Mouse (Mus musculus) MEL (cell line): ENCODE data around the gene Ggt5. TPM values are rescaled to one million over a fixed set of nuclear protein-coding genes. Genes with fewer than 3 reads are reported as not detected.

ENCODE experiments used
- DNase-seq: peaks from one replicate; pipeline ENCODE4 v3.0.0; 2011; ENCODE audit warnings: low read depth, low spot score
- H3K27ac ChIP-seq: 2 replicates; pipeline ENCODE4 v1.5.1; 2012; ENCODE audit warnings: low read depth, mild to moderate bottlenecking, control low read depth, low read length, moderate library complexity; ENCODE audit not compliant: control insufficient read depth
- H3K27me3 ChIP-seq, 2 experiments: fragments of 150-350 bp in 1 of 2; sonication (generic) in 1 of 2; 2 replicates each; pipeline ENCODE4 v1.6.1; 2012; ENCODE audit warnings: low read length in 2 of 2, mild to moderate bottlenecking in 2 of 2, improper control_type of control experiment in 1 of 2, moderate library complexity in 1 of 2; ENCODE audit not compliant: insufficient read depth in 2 of 2, control insufficient read depth in 1 of 2
- H3K36me3 ChIP-seq, 2 experiments: 2 replicates each; pipeline ENCODE4 v1.6.1; 2012 to 2014; ENCODE audit warnings: low read length in 2 of 2, improper control_type of control experiment in 1 of 2, inconsistent platforms in 1 of 2, mild to moderate bottlenecking in 1 of 2; ENCODE audit not compliant: insufficient read depth in 2 of 2, control insufficient read depth in 1 of 2
- H3K4me1 ChIP-seq, 2 experiments: fragments of 150-350 bp in 1 of 2; sonication (generic) in 1 of 2; 2 replicates each; pipeline ENCODE4 v1.6.1; 2012; ENCODE audit warnings: low read length in 2 of 2, improper control_type of control experiment in 1 of 2, mild to moderate bottlenecking in 1 of 2; ENCODE audit not compliant: insufficient read depth in 2 of 2, control insufficient read depth in 1 of 2
- H3K4me3 ChIP-seq, 2 experiments: fragments of 150-350 bp in 1 of 2; sonication (generic) in 1 of 2; 2 replicates each; pipeline ENCODE4 v1.5.1; 2012; ENCODE audit warnings: low read depth in 2 of 2, low read length in 2 of 2, mild to moderate bottlenecking in 2 of 2, moderate library complexity in 2 of 2, control low read depth in 1 of 2, improper control_type of control experiment in 1 of 2; ENCODE audit not compliant: control insufficient read depth in 1 of 2, insufficient read depth in 1 of 2
- H3K79me2 ChIP-seq: 2 replicates; pipeline ENCODE4 v1.6.1; 2012; ENCODE audit warnings: mild to moderate bottlenecking, low read length, moderate library complexity; ENCODE audit not compliant: control insufficient read depth, poor library complexity, insufficient read depth
- H3K9ac ChIP-seq: 2 replicates; pipeline ENCODE4 v1.6.1; 2012; ENCODE audit warnings: low read depth, mild to moderate bottlenecking, control low read depth, low read length, moderate library complexity; ENCODE audit not compliant: control insufficient read depth, poor library complexity, severe bottlenecking
- H3K9me3 ChIP-seq: fragments of 150-350 bp; sonication (generic); replicated peaks from 2 replicates; pipeline ENCODE4 v1.6.1; 2012; ENCODE audit warnings: mild to moderate bottlenecking, low read length, improper control_type of control experiment, moderate library complexity; ENCODE audit not compliant: insufficient read depth
- BHLHE40 ChIP-seq: IDR thresholded peaks from 2 replicates; pipeline ENCODE4 v1.6.1; 2012; ENCODE audit warnings: low read depth, mild to moderate bottlenecking, inconsistent platforms, low read length, improper control_type of control experiment, borderline replicate concordance
- CHD2 ChIP-seq: IDR thresholded peaks from 2 replicates; pipeline ENCODE4 v1.6.1; 2011; ENCODE audit warnings: low read length, improper control_type of control experiment
- E2F4 ChIP-seq: IDR thresholded peaks from 2 replicates; pipeline ENCODE4 v1.6.1; 2011; ENCODE audit warnings: low read depth, low read length, improper control_type of control experiment, borderline replicate concordance
- ETS1 ChIP-seq: IDR thresholded peaks from 2 replicates; pipeline ENCODE4 v1.6.1; 2012; ENCODE audit warnings: low read depth, mild to moderate bottlenecking, inconsistent platforms, low read length, improper control_type of control experiment, moderate library complexity
- GABPA ChIP-seq: IDR thresholded peaks from 2 replicates; pipeline ENCODE4 v1.6.1; 2012; ENCODE audit warnings: low read depth, mild to moderate bottlenecking, inconsistent platforms, low read length, improper control_type of control experiment, moderate library complexity
- GATA1 ChIP-seq: IDR thresholded peaks from 2 replicates; pipeline ENCODE4 v1.6.1; 2011; ENCODE audit warnings: low read depth, low read length, improper control_type of control experiment
- HCFC1 ChIP-seq: IDR thresholded peaks from 2 replicates; pipeline ENCODE4 v1.6.1; 2012; ENCODE audit warnings: low read depth, mild to moderate bottlenecking, inconsistent platforms, low read length, improper control_type of control experiment, moderate library complexity
- JUND ChIP-seq: IDR thresholded peaks from 2 replicates; pipeline ENCODE4 v1.6.1; 2011; ENCODE audit warnings: low read depth, mild to moderate bottlenecking, improper control_type of control experiment, low read length
- KAT2A ChIP-seq: conservative IDR thresholded peaks from 2 replicates; pipeline ENCODE4 v1.6.1; 2012; ENCODE audit warnings: low read depth, low read length, improper control_type of control experiment, inconsistent platforms
- MAX ChIP-seq: IDR thresholded peaks from 2 replicates; pipeline ENCODE4 v1.6.1; 2011; ENCODE audit warnings: low read length, improper control_type of control experiment
- MEF2A ChIP-seq: IDR thresholded peaks from 2 replicates; pipeline ENCODE4 v1.6.1; 2014; ENCODE audit warnings: low read depth, mild to moderate bottlenecking, inconsistent platforms, low read length, improper control_type of control experiment; ENCODE audit not compliant: poor library complexity, insufficient replicate concordance, severe bottlenecking; ENCODE audit errors: extremely low read depth
- MYB ChIP-seq: IDR thresholded peaks from 2 replicates; pipeline ENCODE4 v1.6.1; 2011; ENCODE audit warnings: mild to moderate bottlenecking, low read depth, low read length, improper control_type of control experiment
- MYC ChIP-seq: IDR thresholded peaks from 2 replicates; pipeline ENCODE4 v1.6.1; 2011; ENCODE audit warnings: low read depth, mild to moderate bottlenecking, low read length, improper control_type of control experiment, moderate library complexity
- NRF1 ChIP-seq: IDR thresholded peaks from 2 replicates; pipeline ENCODE4 v1.6.1; 2014; ENCODE audit warnings: low read depth, mild to moderate bottlenecking, inconsistent platforms, low read length, improper control_type of control experiment, moderate library complexity; ENCODE audit not compliant: poor library complexity, insufficient read depth, severe bottlenecking
- RCOR1 ChIP-seq: IDR thresholded peaks from 2 replicates; pipeline ENCODE4 v1.6.1; 2012; ENCODE audit warnings: low read depth, mild to moderate bottlenecking, inconsistent platforms, low read length, improper control_type of control experiment
- SMC3 ChIP-seq: IDR thresholded peaks from 2 replicates; pipeline ENCODE4 v1.6.1; 2011; ENCODE audit warnings: low read depth, low read length, improper control_type of control experiment
- TBP ChIP-seq: IDR thresholded peaks from 2 replicates; pipeline ENCODE4 v1.8.0; 2011; ENCODE audit warnings: low read depth, low read length, improper control_type of control experiment
- USF2 ChIP-seq, 2 experiments: IDR thresholded peaks; 2 replicates each; pipeline ENCODE4 v1.6.1; 2011 to 2012; ENCODE audit warnings: improper control_type of control experiment in 2 of 2, low read length in 2 of 2, borderline replicate concordance in 1 of 2, inconsistent platforms in 1 of 2, low read depth in 1 of 2, mild to moderate bottlenecking in 1 of 2; ENCODE audit not compliant: insufficient read depth in 1 of 2
- polyA plus RNA-seq, 2 experiments: library from polyadenylated mRNA; stranded (reverse) in 1 of 2; unstranded in 1 of 2; fragments of >175 nt in 1 of 2; fragments of >200 nt in 1 of 2; gene quantifications; 2 replicates each; pipeline versions ENCODE4 v1.2.1 to v1.2.4; 2012; ENCODE audit warnings: low replicate concordance in 2 of 2, low read depth in 1 of 2; ENCODE audit not compliant: insufficient read length in 2 of 2, insufficient read depth in 1 of 2, missing spikeins in 1 of 2
- total RNA-seq: library from RNA; depleted of rRNA; stranded (reverse); fragments of 300-350 nt; gene quantifications from 2 replicates; pipeline ENCODE4 v1.2.3, GENCODE M21; 2012

Ggt5 gene
- total and polyA plus RNA-seq, 3 experiments, result 0.11 TPM; not detected in 2

GRCm38 (mm10) chr10:75649406-75649995 lies 60.4 kb downstream of the Ggt5 start:
- no peaks in the 10 kb centered on the region for H3K79me2 ChIP-seq
- H3K4me1 ChIP-seq, result no peaks in the 10 kb centered on the region
- TF ChIP-seq BHLHE40 (no peak), E2F4 (no peak), KAT2A (no peak), GABPA (no peak), TBP (no peak), NRF1 (no peak), MEF2A (no peak), MYC (no peak), MYB (no peak), HCFC1 (no peak), CHD2 (no peak), USF2 (IDR thresholded peaks at IDR 0.05; ENCODE audit: borderline replicate concordance in 1 of 2, insufficient read depth in 1 of 2, low read depth in 1 of 2, low read length in 2 of 2) (no peak), JUND (no peak), MAX (no peak), ETS1 (no peak), GATA1 (no peak)
- H3K27ac ChIP-seq, result no peak overlapping the region
- H3K9me3 ChIP-seq, result no peaks in the 10 kb centered on the region
- H3K9ac ChIP-seq, result no peak overlapping the region
- H3K36me3 ChIP-seq, result peaks cover 0 to 3% of the 10 kb centered on the region in 2 experiments; a peak in 1 of 4 replicates
- no peaks in the 10 kb centered on the region for H3K27me3 ChIP-seq
- DNase-seq, result no peak
- H3K4me3 ChIP-seq, result no peak overlapping the region

DNA sequence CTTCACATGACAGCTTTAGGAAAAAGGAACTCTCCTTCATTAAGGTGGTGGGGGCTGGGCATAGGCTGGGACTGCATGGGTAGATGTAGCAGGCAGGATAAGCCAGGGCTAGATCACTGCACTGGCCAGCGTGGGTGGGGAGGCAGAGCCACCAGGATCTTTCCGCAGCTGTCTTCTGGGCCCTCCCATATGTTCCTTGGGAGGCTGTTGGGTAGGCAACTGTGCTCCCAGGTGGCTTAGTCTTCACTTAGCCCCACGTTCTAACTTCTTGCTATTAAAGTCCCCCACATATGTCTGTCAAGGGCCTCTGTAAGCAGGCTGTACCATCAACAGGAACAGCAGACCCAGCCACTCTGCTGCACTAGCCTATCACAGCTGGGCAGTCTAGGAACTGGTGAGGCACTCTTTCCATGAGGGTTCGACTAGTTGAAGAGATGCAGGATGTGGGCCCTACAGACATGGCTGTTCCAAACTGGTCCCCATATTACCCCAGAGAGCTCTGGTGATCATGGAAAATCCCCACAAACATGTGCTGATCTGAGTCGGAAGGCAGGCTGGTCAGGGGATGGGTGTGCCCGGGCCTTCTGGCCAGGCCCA lies 61.3 kb downstream of the Ggt5 start:
- H3K27me3 ChIP-seq, result no peaks in the 10 kb centered on the region
- no peaks in the 10 kb centered on the region for H3K4me1 ChIP-seq
- no peak overlapping the region for H3K27ac ChIP-seq
- no peaks in the 10 kb centered on the region for H3K79me2 ChIP-seq
- DNase-seq, result no peak
- no peak overlapping the region for H3K4me3 ChIP-seq
- peaks cover 0 to 3% of the 10 kb centered on the region in 2 experiments; a peak in 1 of 4 replicates for H3K36me3 ChIP-seq
- no peak overlapping the region for H3K9ac ChIP-seq
- H3K9me3 ChIP-seq, result no peaks in the 10 kb centered on the region
- TF ChIP-seq RCOR1 (no peak), SMC3 (no peak)
